Mouse (Mus musculus) limb, embryonic 14.5 days (tissue): Measurements from ENCODE around the gene Xpnpep3. TPM values are rescaled to one million over a fixed set of nuclear protein-coding genes. Genes with fewer than 3 reads are reported as not detected.

ENCODE experiments used
- ATAC-seq: fragments of 200-750 bp; cut with Nextera tagmentation; 2 replicates; pipeline ENCODE4 v1.8.0; 2017; ENCODE audit warnings: low read depth, moderate number of reproducible peaks, moderate TSS enrichment; ENCODE audit not compliant: low FRiP score
- DNase-seq: peaks from one replicate; pipeline ENCODE4 v3.0.0-alpha.2; 2015; ENCODE audit warnings: low spot score
- H3K27ac ChIP-seq: fragments of 300-500 bp; sonication (generic); replicated peaks from 2 replicates; pipeline ENCODE4 v1.5.1; 2014; ENCODE audit warnings: low read depth, mild to moderate bottlenecking, low read length, moderate library complexity, mixed read lengths
- H3K27me3 ChIP-seq: fragments of 300-500 bp; sonication (generic); 2 replicates; pipeline ENCODE4 v1.6.1; 2014; ENCODE audit warnings: low read length, mixed read lengths; ENCODE audit not compliant: control insufficient read depth, insufficient read depth
- H3K36me3 ChIP-seq: fragments of 300-500 bp; sonication (generic); 2 replicates; pipeline ENCODE4 v1.6.1; 2014; ENCODE audit warnings: mild to moderate bottlenecking, low read length, moderate library complexity, mixed read lengths; ENCODE audit not compliant: control insufficient read depth, insufficient read depth
- H3K4me1 ChIP-seq: fragments of 300-500 bp; sonication (generic); 2 replicates; pipeline ENCODE4 v1.6.1; 2014; ENCODE audit warnings: antibody characterized with exemption, low read length, mixed read lengths; ENCODE audit not compliant: control insufficient read depth, insufficient read depth
- H3K4me2 ChIP-seq: fragments of 300-500 bp; sonication (generic); replicated peaks from 2 replicates; pipeline ENCODE4 v1.6.1; 2014; ENCODE audit warnings: low read depth, mild to moderate bottlenecking, low read length, moderate library complexity; ENCODE audit not compliant: severe bottlenecking
- H3K4me3 ChIP-seq: fragments of 300-500 bp; sonication (generic); replicated peaks from 2 replicates; pipeline ENCODE4 v1.5.1; 2014; ENCODE audit warnings: low read length
- H3K9ac ChIP-seq: fragments of 300-500 bp; sonication (generic); 2 replicates; pipeline ENCODE4 v1.6.1; 2014; ENCODE audit warnings: mild to moderate bottlenecking, low read depth, low read length, moderate library complexity; ENCODE audit not compliant: severe bottlenecking
- H3K9me3 ChIP-seq: fragments of 300-500 bp; sonication (generic); 2 replicates; pipeline ENCODE4 v1.6.1; 2016; ENCODE audit warnings: low read length; ENCODE audit not compliant: control insufficient read depth
- POLR2A ChIP-seq: fragments of 200-500 bp; IDR thresholded peaks from 2 replicates; pipeline ENCODE4 v1.8.0; 2012; ENCODE audit warnings: inconsistent platforms, mild to moderate bottlenecking, moderate library complexity, borderline replicate concordance; ENCODE audit not compliant: insufficient read depth, insufficient read length; ENCODE audit errors: extremely low read depth
- WGBS: fragments of 180-500 bp; shearing (Covaris S2); extraction: QIAGEN DNeasy Blood & Tissue Kit; methylation state at CpG from one replicate; pipeline ENCODE4 v1.1.7; 2014; 5-methylcytosine and 5-hydroxymethylcytosine counted together
- polyA plus RNA-seq, 2 experiments: library from polyadenylated mRNA; depleted of rRNA in 1 of 2; stranded (reverse) in 1 of 2; unstranded in 1 of 2; fragments of >200 nt; fragmentation: Nextera tagmentation in 1 of 2; extraction: Ambion mirVana in 1 of 2; gene quantifications; 2 replicates each; pipeline versions ENCODE4 v1.2.1 to v1.2.3; 2012 to 2014

Xpnpep3 gene
- polyA plus RNA-seq, 2 experiments: 6.6 to 10.5 TPM

DNA sequence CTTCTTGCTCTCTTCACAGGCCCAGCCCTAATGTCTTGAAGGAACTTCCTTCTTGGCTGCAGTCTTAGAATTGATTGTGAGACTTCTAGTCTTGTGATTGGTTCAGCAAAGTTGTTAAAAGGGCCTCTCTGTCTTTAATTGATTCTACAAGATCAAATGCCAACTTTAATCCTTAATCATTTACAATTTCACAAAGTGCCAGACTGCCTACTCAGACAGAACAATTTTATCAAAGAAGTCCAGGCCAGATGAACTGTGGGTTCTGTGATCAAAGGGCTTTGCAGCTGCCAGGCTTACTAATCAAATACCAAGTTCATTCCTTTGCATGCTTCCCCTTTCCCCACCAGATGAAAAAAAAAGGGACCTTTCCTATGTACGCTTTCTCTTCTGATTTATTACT is 21.5 kb downstream of the Xpnpep3 start:
- no peaks in the 10 kb centered on the region for H3K9me3 ChIP-seq
- no peaks in the 10 kb centered on the region for H3K27me3 ChIP-seq
- no peak for TF ChIP-seq POLR2A
- WGBS: 30% methylated on average over 1 of the region's 1 CpGs
- H3K36me3 ChIP-seq: peaks cover 4% of the 10 kb centered on the region; the same call in 1 of the 2 replicates
- 0 out of 2 replicates have a peak overlapping the region, but pooled peaks have one; percentile 16 for H3K27ac ChIP-seq
- H3K9ac ChIP-seq: no peak overlapping the region
- ATAC-seq (no peak), DNase-seq (peak; percentile 5)
- H3K4me2 ChIP-seq: no peak overlapping the region
- no peaks in the 10 kb centered on the region for H3K4me1 ChIP-seq
- no peak overlapping the region for H3K4me3 ChIP-seq

DNA sequence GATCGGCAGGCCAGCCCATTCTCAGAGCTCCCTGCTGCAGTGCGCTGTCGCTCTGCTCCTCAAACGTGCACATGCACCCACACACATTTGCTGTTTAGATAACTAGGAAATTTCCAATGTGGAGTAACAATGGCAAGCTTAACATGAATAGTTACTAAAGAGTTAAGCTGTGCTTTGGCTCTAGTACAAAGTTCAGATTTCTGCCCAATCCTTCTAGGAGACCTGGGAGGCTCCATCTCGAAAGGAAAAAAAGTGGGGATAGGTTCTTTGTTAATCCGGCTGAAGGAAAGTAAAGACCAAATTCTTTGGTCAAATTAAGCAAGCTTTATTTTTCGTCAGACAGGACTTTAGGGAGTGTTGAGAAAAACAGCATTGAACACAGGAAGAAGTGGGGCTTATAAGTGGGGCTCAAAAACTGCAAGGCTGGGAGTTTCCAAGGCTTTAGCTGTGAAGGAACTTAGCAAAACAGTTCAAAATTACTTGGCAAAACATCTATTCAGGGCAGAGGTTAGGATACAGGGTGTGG is 22.3 kb downstream of the Xpnpep3 start:
- H3K4me2 ChIP-seq: no peak overlapping the region
- no peak overlapping the region for H3K9ac ChIP-seq
- no peaks in the 10 kb centered on the region for H3K9me3 ChIP-seq
- 70% methylated on average over 7 of the region's 7 CpGs for WGBS
- peaks cover 6% of the 10 kb centered on the region for H3K36me3 ChIP-seq
- ATAC-seq (no peak), DNase-seq (no peak)
- H3K27me3 ChIP-seq: no peaks in the 10 kb centered on the region
- H3K4me1 ChIP-seq: no peaks in the 10 kb centered on the region
- no peak overlapping the region for H3K4me3 ChIP-seq
- no peak overlapping the region for H3K27ac ChIP-seq
- TF ChIP-seq POLR2A: no peak

DNA sequence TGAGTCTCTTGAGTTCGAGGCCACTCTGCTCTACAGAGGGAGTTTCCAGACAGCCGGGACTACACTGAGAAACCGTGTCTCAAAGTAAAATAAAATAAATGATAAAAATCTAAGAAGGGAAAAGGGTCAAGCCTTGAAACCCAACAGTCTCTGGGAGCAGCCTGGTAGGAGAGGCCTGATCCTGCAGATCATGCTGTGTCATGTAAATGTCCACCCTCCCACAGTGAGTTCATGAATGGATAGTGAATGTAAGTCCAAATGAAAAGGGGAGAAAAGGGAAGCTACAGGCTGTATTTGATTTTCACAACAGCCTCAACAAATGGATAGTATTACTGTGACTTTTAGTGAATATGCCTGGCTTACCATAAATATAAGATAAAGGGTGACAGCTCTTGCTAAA is 25.4 kb downstream of the Xpnpep3 start:
- ATAC-seq (no peak), DNase-seq (no peak)
- Histone ChIP-seq H3K27me3 (no peaks in the 10 kb centered on the region), H3K36me3 (peaks cover 14% of the 10 kb centered on the region), H3K27ac (no peak overlapping the region), H3K9me3 (no peaks in the 10 kb centered on the region), H3K4me2 (no peak overlapping the region), H3K4me1 (no peaks in the 10 kb centered on the region), H3K9ac (no peak overlapping the region), H3K4me3 (no peak overlapping the region)
- WGBS: 95% methylated on average over 3 of the region's 3 CpGs
- TF ChIP-seq POLR2A: no peak

DNA sequence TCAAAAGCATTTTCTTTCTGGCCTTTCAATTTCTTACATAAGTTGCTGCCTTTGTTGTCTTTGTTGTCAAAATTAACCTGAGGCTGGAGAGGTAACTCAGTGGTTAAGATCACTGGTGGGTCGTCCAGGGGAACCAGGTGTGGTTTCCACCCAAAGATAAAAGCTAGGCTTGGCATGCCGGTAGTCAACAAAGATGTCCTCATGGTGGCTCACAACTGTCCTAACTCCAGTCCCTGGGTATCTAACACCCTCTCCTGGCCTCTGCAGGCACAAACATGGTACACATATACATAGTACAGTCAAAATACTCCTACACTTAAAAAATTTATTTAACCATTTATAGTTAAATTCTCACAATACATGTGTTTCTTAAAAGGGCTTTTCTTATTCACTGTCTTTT is 28.0 kb downstream of the Xpnpep3 start:
- TF ChIP-seq POLR2A: no peak
- WGBS: 89% methylated on average over 2 of the region's 2 CpGs
- no peaks in the 10 kb centered on the region for H3K9me3 ChIP-seq

DNA sequence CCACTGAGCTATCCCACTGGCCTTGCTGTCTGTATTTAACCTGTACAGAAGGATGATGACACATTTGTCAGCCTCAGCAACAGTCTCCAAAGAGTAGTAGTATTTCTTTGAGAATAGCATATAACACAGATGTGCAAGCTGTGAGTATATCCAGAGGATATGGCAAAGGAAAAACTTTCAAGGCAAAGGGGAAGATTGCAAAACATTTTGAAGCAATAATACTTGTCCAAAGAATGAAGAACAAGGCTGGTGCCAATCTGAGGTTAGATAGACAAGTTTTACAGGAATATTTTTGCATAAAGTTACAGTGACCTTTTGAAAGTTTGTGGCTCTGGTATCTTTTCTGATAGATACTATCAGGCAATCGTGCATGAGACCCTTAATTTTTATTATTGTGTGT is 31.3 kb downstream of the Xpnpep3 start:
- WGBS: 71% methylated on average over 1 of the region's 1 CpGs
- no peak overlapping the region for H3K4me3 ChIP-seq
- DNase-seq (no peak), ATAC-seq (no peak)
- no peaks in the 10 kb centered on the region for H3K27me3 ChIP-seq
- H3K4me1 ChIP-seq: no peaks in the 10 kb centered on the region
- no peak overlapping the region for H3K4me2 ChIP-seq
- no peak overlapping the region for H3K9ac ChIP-seq
- no peak overlapping the region for H3K27ac ChIP-seq
- H3K36me3 ChIP-seq: peaks cover 31% of the 10 kb centered on the region
- TF ChIP-seq POLR2A: no peak
- no peaks in the 10 kb centered on the region for H3K9me3 ChIP-seq

More for the DNA sequence above, 28.0 kb downstream of the Xpnpep3 start:
- Histone ChIP-seq H3K27me3 (no peaks in the 10 kb centered on the region), H3K4me2 (no peak overlapping the region), H3K36me3 (peaks cover 31% of the 10 kb centered on the region), H3K9ac (no peak overlapping the region), H3K27ac (no peak overlapping the region), H3K4me1 (no peaks in the 10 kb centered on the region), H3K4me3 (no peak overlapping the region)
- DNase-seq: no peak
- no peak for ATAC-seq

DNA sequence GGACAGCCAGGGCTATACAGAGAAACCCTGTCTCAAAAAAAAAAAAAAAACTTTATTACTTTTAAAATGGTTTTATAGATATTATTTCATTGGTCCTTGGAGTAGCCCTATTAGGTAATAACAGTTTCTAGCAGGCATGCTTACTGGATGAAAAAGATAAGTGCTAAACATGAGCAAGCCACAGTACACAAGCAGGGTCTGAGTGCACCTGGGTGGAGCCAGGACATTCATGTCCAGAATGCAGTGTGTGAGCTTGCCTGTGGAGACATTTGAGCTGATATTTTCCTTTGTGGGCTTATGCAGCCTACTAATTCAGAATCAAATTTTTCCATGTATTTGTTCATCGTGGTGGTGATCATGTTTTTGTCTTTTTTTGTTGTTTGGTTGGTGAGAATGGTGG is 38.4 kb downstream of the Xpnpep3 start:
- WGBS: 85% methylated on average over 1 of the region's 1 CpGs
- H3K4me3 ChIP-seq: no peak overlapping the region
- ATAC-seq: no peak

More for the DNA sequence above, 38.4 kb downstream of the Xpnpep3 start:
- Histone ChIP-seq H3K4me1 (no peaks in the 10 kb centered on the region), H3K4me2 (no peak overlapping the region), H3K9ac (no peak overlapping the region), H3K36me3 (peaks cover 16% of the 10 kb centered on the region), H3K27ac (no peak overlapping the region), H3K9me3 (no peaks in the 10 kb centered on the region), H3K27me3 (no peaks in the 10 kb centered on the region)
- DNase-seq: no peak
- no peak for TF ChIP-seq POLR2A
